ENCODE assay signal across 16 mouse cellular contexts in genomic region chr1:73830486-73831132, GRCm38 (mm10).
DNase-seq lines count a peak whose midpoint lies in the region; ATAC-seq and TF ChIP-seq lines count a peak whose summit lies in the region.
"Had no signal": no experiment of that assay in that cellular context is flagged by ENCODE, and none has a peak within 500 bp of the region (broad histone marks: within the 10 kb centered on the region; RNA-seq: fewer than 3 reads in every experiment).

No protein-coding gene starts in this region.

- ATAC-seq in cerebellum, adult (ENCODE audit: insufficient number of reproducible peaks, low FRiP score, low TSS enrichment), result no peak
- no peak for ATAC-seq in midbrain, embryonic 14.5 days (ENCODE audit: low FRiP score, low TSS enrichment)
- ATAC-seq in midbrain, embryonic 16.5 days, result no peak
- no peak for ATAC-seq in forebrain, embryonic 12.5 days (ENCODE audit: low FRiP score)
- ATAC-seq in hindbrain, postnatal 0 days, result no peak

- H3K4me3 ChIP-seq in midbrain, embryonic 14.5 days (replicated peaks; ENCODE audit: low read depth, low read length), result no peak overlapping the region
- H3K4me3 ChIP-seq in midbrain, embryonic 16.5 days (ENCODE audit: low read depth, low read length), result no peak overlapping the region
- H3K4me3 ChIP-seq in forebrain, embryonic 12.5 days (replicated peaks), result no peak overlapping the region
- no peak overlapping the region for H3K4me3 ChIP-seq in hindbrain, postnatal 0 days (ENCODE audit: low read length)
- H3K4me3 ChIP-seq: gastrocnemius, adult 2 months; heart, embryonic 15.5 days; limb, embryonic 10.5 days; liver, embryonic 13.5 days had no signal

- DNase-seq in cerebellum, adult 9-10 months, result peak; percentile 25
- DNase-seq in midbrain, embryonic 14.5 days, result peak; percentile 4
- peak; percentile 34 for DNase-seq in hindbrain, postnatal 0 days (ENCODE audit: low spot score)
- no peak for DNase-seq in layer of hippocampus, adult 8-10 months (ENCODE audit: low spot score in 2 of 2)
- DNase-seq in gastrocnemius, postnatal 10 days, result no peak
- DNase-seq: gastrocnemius, adult 2 months; heart, adult 18-20 months; kidney, adult 2 months; layer of hippocampus, postnatal 36 days; liver, embryonic 13.5 days; thymus, postnatal 14 days had no signal

- WGBS in midbrain, embryonic 14.5 days, result 73% methylated on average over 9 of the region's 9 CpGs
- 68% methylated on average over 9 of the region's 9 CpGs for WGBS in midbrain, embryonic 16.5 days
- WGBS in forebrain, embryonic 12.5 days, result 58% methylated on average over 9 of the region's 9 CpGs
- WGBS in hindbrain, postnatal 0 days, result 44% methylated on average over 9 of the region's 9 CpGs

- no peaks in the 10 kb centered on the region for H3K4me1 ChIP-seq in midbrain, embryonic 14.5 days (ENCODE audit: control insufficient read depth, insufficient read depth, low read length)
- peaks cover 5% of the 10 kb centered on the region; the same call in 1 of the 2 replicates for H3K4me1 ChIP-seq in midbrain, embryonic 16.5 days (ENCODE audit: control insufficient read depth, insufficient read depth, low read length)
- H3K4me1 ChIP-seq in forebrain, embryonic 12.5 days, result peaks cover 10% of the 10 kb centered on the region
- peaks cover 4% of the 10 kb centered on the region for H3K4me1 ChIP-seq in hindbrain, postnatal 0 days (ENCODE audit: insufficient read depth, low read length)
- H3K4me1 ChIP-seq: liver, embryonic 13.5 days had no signal

- TF ChIP-seq CTCF in hindbrain, postnatal 0 days (IDR thresholded peaks at IDR 0.05; ENCODE audit: low read depth), result no peak

- no peaks in the 10 kb centered on the region for H3K27me3 ChIP-seq in midbrain, embryonic 14.5 days (ENCODE audit: control insufficient read depth, insufficient read depth, low read length)
- H3K27me3 ChIP-seq in midbrain, embryonic 16.5 days (ENCODE audit: control insufficient read depth, insufficient read depth, low read depth, low read length), result no peaks in the 10 kb centered on the region
- 0 out of 2 replicates have a peak, but pooled peaks cover 4% of the 10 kb centered on the region for H3K27me3 ChIP-seq in forebrain, embryonic 12.5 days
- H3K27me3 ChIP-seq in hindbrain, postnatal 0 days (ENCODE audit: insufficient read depth, low read length), result no peaks in the 10 kb centered on the region
- H3K27me3 ChIP-seq: heart, embryonic 15.5 days; liver, embryonic 13.5 days had no signal

- H3K9me3 ChIP-seq in midbrain, embryonic 14.5 days (ENCODE audit: control insufficient read depth, low read length), result no peaks in the 10 kb centered on the region
- no peaks in the 10 kb centered on the region for H3K9me3 ChIP-seq in midbrain, embryonic 16.5 days (replicated peaks; ENCODE audit: control insufficient read depth, low read length, poor library complexity, severe bottlenecking)
- H3K9me3 ChIP-seq in forebrain, embryonic 12.5 days, result no peaks in the 10 kb centered on the region
- no peaks in the 10 kb centered on the region for H3K9me3 ChIP-seq in hindbrain, postnatal 0 days (ENCODE audit: low read length)
- H3K9me3 ChIP-seq: heart, embryonic 15.5 days; limb, embryonic 10.5 days; liver, embryonic 13.5 days had no signal

- no peak overlapping the region for H3K4me2 ChIP-seq in midbrain, embryonic 14.5 days (ENCODE audit: low read length)
- H3K4me2 ChIP-seq in midbrain, embryonic 16.5 days (ENCODE audit: low read length), result no peak overlapping the region
- H3K4me2 ChIP-seq in forebrain, embryonic 12.5 days, result no peak overlapping the region
- no peak overlapping the region for H3K4me2 ChIP-seq in hindbrain, postnatal 0 days (ENCODE audit: low read depth, low read length)
- H3K4me2 ChIP-seq: heart, embryonic 15.5 days; liver, embryonic 13.5 days had no signal

- H3K27ac ChIP-seq in midbrain, embryonic 14.5 days (replicated peaks; ENCODE audit: low read depth, low read length), result no peak overlapping the region
- no peak overlapping the region for H3K27ac ChIP-seq in midbrain, embryonic 16.5 days (ENCODE audit: low read length)
- H3K27ac ChIP-seq in forebrain, embryonic 12.5 days, result 0 out of 2 replicates have a peak overlapping the region, but pooled peaks have one; percentile 15
- no peak overlapping the region for H3K27ac ChIP-seq in hindbrain, postnatal 0 days
- H3K27ac ChIP-seq: gastrocnemius, adult 2 months; heart, embryonic 15.5 days; limb, embryonic 10.5 days; liver, embryonic 13.5 days had no signal

- no peaks in the 10 kb centered on the region for H3K36me3 ChIP-seq in midbrain, embryonic 14.5 days (ENCODE audit: control insufficient read depth, insufficient read depth, low read length)
- no peaks in the 10 kb centered on the region for H3K36me3 ChIP-seq in midbrain, embryonic 16.5 days (ENCODE audit: control insufficient read depth, insufficient read depth, low read length)
- no peaks in the 10 kb centered on the region for H3K36me3 ChIP-seq in forebrain, embryonic 12.5 days (replicated peaks)
- no peaks in the 10 kb centered on the region for H3K36me3 ChIP-seq in hindbrain, postnatal 0 days (ENCODE audit: insufficient read depth, low read length)
- H3K36me3 ChIP-seq: heart, embryonic 15.5 days; limb, embryonic 10.5 days; liver, embryonic 13.5 days had no signal

- no peak overlapping the region for H3K9ac ChIP-seq in midbrain, embryonic 14.5 days (replicated peaks; ENCODE audit: low read length)
- no peak overlapping the region for H3K9ac ChIP-seq in midbrain, embryonic 16.5 days (ENCODE audit: low read depth, low read length)
- no peak overlapping the region for H3K9ac ChIP-seq in forebrain, embryonic 12.5 days
- H3K9ac ChIP-seq in hindbrain, postnatal 0 days (replicated peaks; ENCODE audit: low read length), result no peak overlapping the region
- H3K9ac ChIP-seq: heart, embryonic 15.5 days; liver, embryonic 13.5 days had no signal

Comparison
In these comparisons a context has a peak if more than half of its experiments do, and no peak if none do; other contexts are left out.
1. DNase-seq: peak in cerebellum, adult 9-10 months (single experiment), midbrain, embryonic 14.5 days (single experiment) and hindbrain, postnatal 0 days (single experiment); none in layer of hippocampus, adult 8-10 months (0 of 2) and gastrocnemius, postnatal 10 days (single experiment).